Mouse (Mus musculus) forebrain, embryonic 10.5 days (tissue): Measurements from ENCODE around the gene Gm20908. TPM values are rescaled to one million over a fixed set of nuclear protein-coding genes. Genes with fewer than 3 reads are reported as not detected.
"Not testable (repeated sequence)": the region's sequence is repeated elsewhere in the genome, so short reads cannot be mapped to it uniquely, and the experiment has no call there.

ENCODE experiments used
- DNase-seq: peaks from one replicate; pipeline ENCODE4 v3.0.0-alpha.2; 2017; ENCODE audit warnings: low spot score; ENCODE audit errors: extremely low spot score
- H3K27ac ChIP-seq: fragments of 300-500 bp; sonication (generic); 2 replicates; pipeline ENCODE4 v1.5.1; 2016; ENCODE audit warnings: mild to moderate bottlenecking
- H3K27me3 ChIP-seq: fragments of 300-500 bp; sonication (generic); 2 replicates; pipeline ENCODE4 v1.6.1; 2016; ENCODE audit warnings: mild to moderate bottlenecking; ENCODE audit not compliant: poor library complexity, severe bottlenecking
- H3K36me3 ChIP-seq: fragments of 300-500 bp; sonication (generic); replicated peaks from 2 replicates; pipeline ENCODE4 v1.6.1; 2016; ENCODE audit warnings: mild to moderate bottlenecking, moderate library complexity
- H3K4me1 ChIP-seq: fragments of 300-500 bp; sonication (generic); 2 replicates; pipeline ENCODE4 v1.6.1; 2016
- H3K4me3 ChIP-seq: fragments of 300-500 bp; sonication (generic); 2 replicates; pipeline ENCODE4 v1.5.1; 2016; ENCODE audit warnings: mild to moderate bottlenecking, moderate library complexity
- H3K9me3 ChIP-seq: fragments of 300-500 bp; sonication (generic); 2 replicates; pipeline ENCODE4 v1.6.1; 2016; ENCODE audit warnings: mild to moderate bottlenecking, moderate library complexity
- WGBS: fragments of 180-500 bp; shearing (Covaris S2); methylation state at CpG from one replicate; pipeline ENCODE4 v1.1.7; 2016; 5-methylcytosine and 5-hydroxymethylcytosine counted together
- polyA plus RNA-seq: library from polyadenylated mRNA; unstranded; fragments of >200 nt; fragmentation: Nextera tagmentation; extraction: Ambion mirVana; gene quantifications from 2 replicates; pipeline ENCODE4 v1.2.1, GENCODE M21; 2016

Gm20908 gene
- polyA plus RNA-seq: not detected in 2 replicates

- not testable (repeated sequence) for H3K27ac ChIP-seq, DNase-seq, H3K4me3 ChIP-seq, H3K4me1 ChIP-seq, H3K36me3 ChIP-seq, H3K9me3 ChIP-seq, H3K27me3 ChIP-seq
- no CpG with 5 or more reads among the region's 6 CpGs for WGBS
Measured at GRCm38 (mm10) chrY:64472966-64473365, at the start of gene Gm20908. TSS of gene Gm20908 (plus strand) at chrY:64473266.
